Mouse (Mus musculus): ENCODE measurements around the gene Mta3. TPM values are rescaled to one million over a fixed set of nuclear protein-coding genes. Genes with fewer than 3 reads are reported as not detected.

Mta3 gene
- polyA plus RNA-seq, 1 experiment from 2014 or later: 30.8 TPM

DNA sequence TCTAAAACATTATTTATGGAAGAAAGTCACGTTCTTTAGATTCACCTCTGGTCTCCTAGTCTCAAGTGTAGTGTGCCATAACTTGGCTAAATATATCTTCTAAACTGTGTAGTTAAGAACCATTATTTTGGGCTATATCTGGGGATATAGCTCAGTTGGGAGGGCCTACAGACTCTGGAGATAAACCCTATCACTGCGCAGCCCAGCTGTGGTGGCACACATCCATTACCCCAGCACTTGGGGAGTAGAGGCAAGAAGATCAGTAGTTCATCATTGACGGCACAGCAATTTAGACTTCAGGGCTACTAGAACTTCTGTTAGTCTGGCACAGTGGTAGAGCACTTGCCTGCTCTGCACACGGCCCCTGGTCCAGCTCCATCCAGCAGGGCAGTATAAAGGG is 107.1 kb downstream of the Mta3 start:
- no peak for DNase-seq (ENCODE audit: low spot score)
- no peak for ATAC-seq (ENCODE audit: low read depth)
- WGBS: 90% methylated on average over 4 of the region's 4 CpGs

DNA sequence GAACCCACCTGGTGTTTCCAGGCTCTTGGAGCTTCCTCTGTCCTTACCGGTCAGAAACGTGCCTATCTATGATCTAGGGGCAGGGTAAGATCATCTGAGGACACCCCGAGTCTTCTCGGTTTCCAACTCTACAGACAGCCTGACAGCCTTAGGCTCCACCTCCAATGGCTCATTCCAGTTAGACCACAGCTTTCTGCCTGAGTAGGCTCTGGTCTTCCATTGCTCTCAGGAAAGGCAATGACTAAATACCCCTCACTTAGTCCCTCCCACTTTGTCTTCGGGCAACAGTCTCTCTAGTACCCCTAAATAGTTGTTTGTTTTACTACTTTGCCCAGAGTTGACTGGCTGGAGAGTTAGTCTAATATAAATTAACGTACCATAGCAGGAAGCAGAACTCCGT is 111.0 kb downstream of the Mta3 start:
- H3K4me3 ChIP-seq (ENCODE audit: low read depth, low read length): no peak overlapping the region
- DNase-seq (ENCODE audit: low spot score): no peak
- H3K4me1 ChIP-seq (ENCODE audit: control insufficient read depth, insufficient read depth, low read length): no peaks in the 10 kb centered on the region
- no peak for ATAC-seq (ENCODE audit: low read depth)
- H3K36me3 ChIP-seq (ENCODE audit: control insufficient read depth, insufficient read depth, low read length): peaks cover 13% of the 10 kb centered on the region
- H3K4me2 ChIP-seq (ENCODE audit: low read depth, low read length): no peak overlapping the region
- H3K27me3 ChIP-seq (replicated peaks; ENCODE audit: control insufficient read depth, insufficient read depth, low read length): no peaks in the 10 kb centered on the region
- H3K9me3 ChIP-seq (ENCODE audit: control insufficient read depth, low read length): no peaks in the 10 kb centered on the region
- no peak overlapping the region for H3K27ac ChIP-seq (replicated peaks; ENCODE audit: low read depth, low read length)
- WGBS: 79% methylated on average over 7 of the region's 7 CpGs
- no peak overlapping the region for H3K9ac ChIP-seq (ENCODE audit: low read depth, low read length)

More for the DNA sequence above, 107.1 kb downstream of the Mta3 start:
- Histone ChIP-seq H3K4me2 (ENCODE audit: low read depth, low read length) (no peak overlapping the region), H3K4me1 (ENCODE audit: control insufficient read depth, insufficient read depth, low read length) (no peaks in the 10 kb centered on the region), H3K9ac (ENCODE audit: low read depth, low read length) (no peak overlapping the region), H3K36me3 (ENCODE audit: control insufficient read depth, insufficient read depth, low read length) (peaks cover 34% of the 10 kb centered on the region), H3K9me3 (ENCODE audit: control insufficient read depth, low read length) (no peaks in the 10 kb centered on the region), H3K27me3 (replicated peaks; ENCODE audit: control insufficient read depth, insufficient read depth, low read length) (no peaks in the 10 kb centered on the region), H3K4me3 (ENCODE audit: low read depth, low read length) (no peak overlapping the region), H3K27ac (replicated peaks; ENCODE audit: low read depth, low read length) (no peak overlapping the region)

GRCm38 (mm10) chr17:83819503-83819902 is 113.5 kb downstream of the Mta3 start:
- Histone ChIP-seq H3K27ac (replicated peaks; ENCODE audit: low read depth, low read length) (no peak overlapping the region), H3K36me3 (ENCODE audit: control insufficient read depth, insufficient read depth, low read length) (peaks cover 6% of the 10 kb centered on the region; the same call in 1 of the 2 replicates), H3K27me3 (replicated peaks; ENCODE audit: control insufficient read depth, insufficient read depth, low read length) (no peaks in the 10 kb centered on the region), H3K9me3 (ENCODE audit: control insufficient read depth, low read length) (no peaks in the 10 kb centered on the region), H3K9ac (ENCODE audit: low read depth, low read length) (no peak overlapping the region), H3K4me3 (ENCODE audit: low read depth, low read length) (no peak overlapping the region), H3K4me2 (ENCODE audit: low read depth, low read length) (no peak overlapping the region), H3K4me1 (ENCODE audit: control insufficient read depth, insufficient read depth, low read length) (no peaks in the 10 kb centered on the region)
- ATAC-seq (ENCODE audit: low read depth) (no peak), DNase-seq (ENCODE audit: low spot score) (no peak)
- WGBS: 51% methylated on average over 8 of the region's 8 CpGs

DNA sequence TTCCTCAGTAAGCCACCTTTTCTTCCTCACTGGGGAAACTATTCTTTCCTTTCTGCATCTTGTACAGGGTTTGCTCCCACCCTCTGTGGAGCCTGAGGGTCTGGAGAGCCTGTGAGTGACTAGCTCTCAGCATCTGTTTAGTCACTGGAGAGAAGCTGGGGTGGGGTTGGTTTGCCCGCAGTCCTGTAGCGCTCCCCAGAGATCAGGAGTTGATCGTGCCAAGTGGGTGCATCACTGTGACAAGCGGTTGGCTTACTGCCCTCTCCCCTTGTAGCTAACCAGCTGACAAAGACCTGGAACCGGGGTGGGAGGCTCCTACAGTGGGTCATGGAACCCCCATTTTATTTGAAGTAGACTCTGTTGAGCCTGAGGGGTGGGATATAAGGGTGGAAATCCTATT is 114.7 kb downstream of the Mta3 start:
- Histone ChIP-seq H3K9ac (ENCODE audit: low read depth, low read length) (no peak overlapping the region), H3K4me2 (ENCODE audit: low read depth, low read length) (no peak overlapping the region), H3K27ac (replicated peaks; ENCODE audit: low read depth, low read length) (no peak overlapping the region), H3K27me3 (replicated peaks; ENCODE audit: control insufficient read depth, insufficient read depth, low read length) (no peaks in the 10 kb centered on the region), H3K36me3 (ENCODE audit: control insufficient read depth, insufficient read depth, low read length) (peaks cover 6% of the 10 kb centered on the region; the same call in 1 of the 2 replicates), H3K4me3 (ENCODE audit: low read depth, low read length) (no peak overlapping the region), H3K9me3 (ENCODE audit: control insufficient read depth, low read length) (no peaks in the 10 kb centered on the region), H3K4me1 (ENCODE audit: control insufficient read depth, insufficient read depth, low read length) (no peaks in the 10 kb centered on the region)
- 78% methylated on average over 5 of the region's 5 CpGs for WGBS
- DNase-seq (ENCODE audit: low spot score): peak; percentile 22
- no peak; the same call in 1 of the 2 replicates for ATAC-seq (ENCODE audit: low read depth)

- Histone ChIP-seq H3K4me2 (ENCODE audit: low read depth, low read length) (no peak overlapping the region), H3K27ac (replicated peaks; ENCODE audit: low read depth, low read length) (no peak overlapping the region), H3K4me1 (ENCODE audit: control insufficient read depth, insufficient read depth, low read length) (no peaks in the 10 kb centered on the region), H3K9ac (ENCODE audit: low read depth, low read length) (no peak overlapping the region), H3K9me3 (ENCODE audit: control insufficient read depth, low read length) (no peaks in the 10 kb centered on the region), H3K36me3 (ENCODE audit: control insufficient read depth, insufficient read depth, low read length) (peaks cover 6% of the 10 kb centered on the region; the same call in 1 of the 2 replicates), H3K27me3 (replicated peaks; ENCODE audit: control insufficient read depth, insufficient read depth, low read length) (no peaks in the 10 kb centered on the region), H3K4me3 (ENCODE audit: low read depth, low read length) (no peak overlapping the region)
- 75% methylated on average over 3 of the region's 3 CpGs for WGBS
- DNase-seq (ENCODE audit: low spot score): no peak
- no peak for ATAC-seq (ENCODE audit: low read depth)
Observed at GRCm38 (mm10) chr17:83821876-83822275, 115.9 kb downstream of the Mta3 start.

GRCm38 (mm10) chr17:83823835-83824234 is 117.9 kb downstream of the Mta3 start:
- H3K4me1 ChIP-seq (ENCODE audit: control insufficient read depth, insufficient read depth, low read length): no peaks in the 10 kb centered on the region
- no peak overlapping the region for H3K4me3 ChIP-seq (ENCODE audit: low read depth, low read length)
- H3K9me3 ChIP-seq (ENCODE audit: control insufficient read depth, low read length): no peaks in the 10 kb centered on the region
- WGBS: 84% methylated on average over 7 of the region's 7 CpGs
- no peak for DNase-seq (ENCODE audit: low spot score)
- H3K9ac ChIP-seq (ENCODE audit: low read depth, low read length): no peak overlapping the region
- no peak for ATAC-seq (ENCODE audit: low read depth)
- H3K36me3 ChIP-seq (ENCODE audit: control insufficient read depth, insufficient read depth, low read length): no peaks in the 10 kb centered on the region
- H3K27me3 ChIP-seq (replicated peaks; ENCODE audit: control insufficient read depth, insufficient read depth, low read length): no peaks in the 10 kb centered on the region
- no peak overlapping the region for H3K27ac ChIP-seq (replicated peaks; ENCODE audit: low read depth, low read length)
- no peak overlapping the region for H3K4me2 ChIP-seq (ENCODE audit: low read depth, low read length)

- H3K4me3 ChIP-seq (ENCODE audit: low read depth, low read length): no peak overlapping the region
- H3K4me1 ChIP-seq (ENCODE audit: control insufficient read depth, insufficient read depth, low read length): no peaks in the 10 kb centered on the region
- DNase-seq (ENCODE audit: low spot score): no peak
- no peaks in the 10 kb centered on the region for H3K27me3 ChIP-seq (replicated peaks; ENCODE audit: control insufficient read depth, insufficient read depth, low read length)
- H3K27ac ChIP-seq (replicated peaks; ENCODE audit: low read depth, low read length): no peak overlapping the region
- ATAC-seq (ENCODE audit: low read depth): no peak
- H3K4me2 ChIP-seq (ENCODE audit: low read depth, low read length): no peak overlapping the region
- H3K9me3 ChIP-seq (ENCODE audit: control insufficient read depth, low read length): no peaks in the 10 kb centered on the region
- H3K36me3 ChIP-seq (ENCODE audit: control insufficient read depth, insufficient read depth, low read length): no peaks in the 10 kb centered on the region
- H3K9ac ChIP-seq (ENCODE audit: low read depth, low read length): no peak overlapping the region
- 58% methylated on average over 3 of the region's 3 CpGs for WGBS
Observed at GRCm38 (mm10) chr17:83829356-83829755, 123.4 kb downstream of the Mta3 start.

GRCm38 (mm10) chr17:83830616-83831292 is 124.8 kb downstream of the Mta3 start:
- WGBS: 82% methylated on average over 4 of the region's 4 CpGs
- ATAC-seq (ENCODE audit: low read depth): no peak
- H3K4me3 ChIP-seq (ENCODE audit: low read depth, low read length): no peak overlapping the region

DNA sequence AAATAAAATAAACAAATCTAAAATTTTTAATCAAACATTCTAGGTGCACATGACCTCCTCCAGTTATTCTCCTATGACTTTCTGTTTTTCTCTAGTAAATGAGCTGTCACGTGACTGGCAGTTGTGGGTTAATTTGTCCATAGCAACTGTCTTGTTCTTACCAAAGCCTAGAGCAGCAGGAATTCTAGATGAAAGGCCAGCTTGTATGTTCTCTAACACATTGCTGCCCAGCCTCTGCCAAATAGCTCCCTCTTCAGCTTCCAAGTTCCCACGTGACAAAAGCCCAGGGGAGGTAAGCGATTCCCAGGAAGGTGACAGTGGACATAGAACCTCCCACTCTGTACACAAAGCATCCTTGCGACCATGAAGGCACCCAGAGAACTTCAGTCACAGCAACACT is 128.2 kb downstream of the Mta3 start:
- Histone ChIP-seq H3K4me2 (ENCODE audit: low read depth, low read length) (no peak overlapping the region), H3K36me3 (ENCODE audit: control insufficient read depth, insufficient read depth, low read length) (no peaks in the 10 kb centered on the region), H3K4me1 (ENCODE audit: control insufficient read depth, insufficient read depth, low read length) (peaks cover 6% of the 10 kb centered on the region), H3K27ac (replicated peaks; ENCODE audit: low read depth, low read length) (no peak overlapping the region), H3K27me3 (replicated peaks; ENCODE audit: control insufficient read depth, insufficient read depth, low read length) (no peaks in the 10 kb centered on the region), H3K9ac (ENCODE audit: low read depth, low read length) (no peak overlapping the region), H3K9me3 (ENCODE audit: control insufficient read depth, low read length) (no peaks in the 10 kb centered on the region), H3K4me3 (ENCODE audit: low read depth, low read length) (no peak overlapping the region)
- no peak for ATAC-seq (ENCODE audit: low read depth)
- no peak for DNase-seq (ENCODE audit: low spot score)
- 55% methylated on average over 4 of the region's 4 CpGs for WGBS

More at GRCm38 (mm10) chr17:83830616-83831292, 124.8 kb downstream of the Mta3 start:
- no peak overlapping the region for H3K27ac ChIP-seq (replicated peaks; ENCODE audit: low read depth, low read length)
- H3K9ac ChIP-seq (ENCODE audit: low read depth, low read length): no peak overlapping the region
- H3K27me3 ChIP-seq (replicated peaks; ENCODE audit: control insufficient read depth, insufficient read depth, low read length): no peaks in the 10 kb centered on the region
- H3K4me1 ChIP-seq (ENCODE audit: control insufficient read depth, insufficient read depth, low read length): no peaks in the 10 kb centered on the region; the same call in 1 of the 2 replicates
- no peaks in the 10 kb centered on the region for H3K9me3 ChIP-seq (ENCODE audit: control insufficient read depth, low read length)
- H3K36me3 ChIP-seq (ENCODE audit: control insufficient read depth, insufficient read depth, low read length): no peaks in the 10 kb centered on the region
- DNase-seq (ENCODE audit: low spot score): no peak
- no peak overlapping the region for H3K4me2 ChIP-seq (ENCODE audit: low read depth, low read length)

All from embryonic facial prominence, embryonic 14.5 days (tissue).